Mouse (Mus musculus) CH12.LX (cell line): ENCODE results near the gene Cfap99. TPM values are rescaled to one million over a fixed set of nuclear protein-coding genes. Genes with fewer than 3 reads are reported as not detected.

ENCODE experiments used
- polyA plus RNA-seq: library from polyadenylated mRNA; unstranded; fragments of >175 nt; gene quantifications from 2 replicates; pipeline ENCODE4 v1.2.1, GENCODE M21; 2012; ENCODE audit warnings: low read depth; ENCODE audit not compliant: insufficient read length
- total RNA-seq, 2 experiments: library from RNA; depleted of rRNA; stranded (reverse); fragments of 300-350 nt in 1 of 2; fragments of >200 nt in 1 of 2; gene quantifications; 2 replicates each; pipeline ENCODE4 v1.2.3; 2012 to 2014

Gene Cfap99
- total and polyA plus RNA-seq, 3 experiments: not detected

Other genes with a start within 250 kb of the Cfap99 start
- 0.25 and 0.55 TPM in 2 replicates for gene Poln, start 119.2 kb upstream of the Cfap99 start, total RNA-seq (2012; rRNA removed)
- 0.12 and 0.39 TPM in 2 replicates for gene Poln, start 119.2 kb upstream of the Cfap99 start, total RNA-seq (2014; rRNA removed)
- gene Poln, start 119.2 kb upstream of the Cfap99 start, polyA plus RNA-seq: 0.45 and 0.64 TPM in 2 replicates
- 16.0 and 23.4 TPM in 2 replicates for gene Haus3, start 119.1 kb upstream of the Cfap99 start, total RNA-seq (2012; rRNA removed)
- 66.0 and 93.1 TPM in 2 replicates for gene Haus3, start 119.1 kb upstream of the Cfap99 start, total RNA-seq (2014; rRNA removed)
- 51.5 and 53.4 TPM in 2 replicates for gene Haus3, start 119.1 kb upstream of the Cfap99 start, polyA plus RNA-seq
- 6.0 and 6.2 TPM in 2 replicates for gene Mxd4, start 100.9 kb upstream of the Cfap99 start, total RNA-seq (2012; rRNA removed)
- 5.4 and 6.0 TPM in 2 replicates for gene Mxd4, start 100.9 kb upstream of the Cfap99 start, total RNA-seq (2014; rRNA removed)
- gene Mxd4, start 100.9 kb upstream of the Cfap99 start, polyA plus RNA-seq: 4.8 and 7.6 TPM in 2 replicates
- 1.2 and 1.7 TPM in 2 replicates for gene Zfyve28, start 151 bp upstream of the Cfap99 start, total RNA-seq (2012; rRNA removed)
- 2.0 TPM in 2 replicates for gene Zfyve28, start 151 bp upstream of the Cfap99 start, total RNA-seq (2014; rRNA removed)
- 2.8 and 2.9 TPM in 2 replicates for gene Zfyve28, start 151 bp upstream of the Cfap99 start, polyA plus RNA-seq
- 60.3 and 77.1 TPM in 2 replicates for gene Rnf4, start 47.7 kb downstream of the Cfap99 start, total RNA-seq (2012; rRNA removed)
- 117 and 119 TPM in 2 replicates for gene Rnf4, start 47.7 kb downstream of the Cfap99 start, total RNA-seq (2014; rRNA removed)
- 108 and 112 TPM in 2 replicates for gene Rnf4, start 47.7 kb downstream of the Cfap99 start, polyA plus RNA-seq
- 7.2 and 8.5 TPM in 2 replicates for gene Fam193a, start 81.3 kb downstream of the Cfap99 start, total RNA-seq (2012; rRNA removed)
- gene Fam193a, start 81.3 kb downstream of the Cfap99 start, total RNA-seq (2014; rRNA removed): 3.6 and 3.8 TPM in 2 replicates
- gene Fam193a, start 81.3 kb downstream of the Cfap99 start, polyA plus RNA-seq: 18.3 and 19.0 TPM in 2 replicates
- gene Tnip2, start 225.4 kb downstream of the Cfap99 start, total RNA-seq (2012; rRNA removed): 21.9 and 23.4 TPM in 2 replicates
- 16.0 and 17.7 TPM in 2 replicates for gene Tnip2, start 225.4 kb downstream of the Cfap99 start, total RNA-seq (2014; rRNA removed)
- 26.8 and 30.6 TPM in 2 replicates for gene Tnip2, start 225.4 kb downstream of the Cfap99 start, polyA plus RNA-seq
- 5.9 and 7.3 TPM in 2 replicates for gene Sh3bp2, start 237.2 kb downstream of the Cfap99 start, total RNA-seq (2012; rRNA removed)
- gene Sh3bp2, start 237.2 kb downstream of the Cfap99 start, total RNA-seq (2014; rRNA removed): 5.8 and 6.5 TPM in 2 replicates
- gene Sh3bp2, start 237.2 kb downstream of the Cfap99 start, polyA plus RNA-seq: 10.5 and 11.0 TPM in 2 replicates